Mouse (Mus musculus) G1E (cell line): Measurements from ENCODE around the gene Tppp3.

Experiments
- CTCF ChIP-seq: IDR thresholded peaks from 2 replicates; pipeline ENCODE4 v1.5.1; 2012; ENCODE audit warnings: low read depth, low read length, inconsistent platforms, mixed read lengths
- GATA1 ChIP-seq: IDR thresholded peaks from 2 replicates; pipeline ENCODE4 v1.6.1; 2012; ENCODE audit warnings: borderline replicate concordance, low read length, inconsistent platforms, mixed read lengths
- GATA2 ChIP-seq: IDR thresholded peaks from 2 replicates; pipeline ENCODE4 v1.6.1; 2012; ENCODE audit warnings: low read depth, low read length, inconsistent platforms, borderline replicate concordance
- POLR2AphosphoS5 ChIP-seq: IDR thresholded peaks from 2 replicates; pipeline ENCODE4 v1.6.1; 2012; ENCODE audit warnings: low read depth, low read length, inconsistent platforms; ENCODE audit not compliant: insufficient replicate concordance
- TAL1 ChIP-seq: conservative IDR thresholded peaks from 2 replicates; pipeline ENCODE4 v1.6.1; 2012; ENCODE audit warnings: low read depth, low read length, inconsistent platforms, mixed read lengths

DNA sequence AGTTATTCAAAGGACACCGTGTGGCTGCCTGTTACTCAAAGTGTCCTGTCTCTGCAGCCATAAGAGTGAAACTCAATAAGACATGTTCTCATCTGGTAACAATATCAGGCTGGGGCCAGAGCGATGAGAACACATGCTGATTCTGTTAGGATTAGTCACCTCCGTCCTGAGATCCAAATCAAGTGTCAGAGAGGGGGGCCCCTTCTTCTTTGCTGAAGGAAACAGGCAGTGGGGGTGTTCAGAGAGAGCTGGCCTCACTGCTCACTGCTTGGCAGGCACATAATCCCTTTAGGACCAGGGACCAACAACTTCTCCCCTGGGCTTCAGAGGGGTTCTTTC is 12.7 kb upstream of the Tppp3 start:
- TF ChIP-seq CTCF (no peak), POLR2AphosphoS5 (no peak), TAL1 (no peak), GATA1 (no peak), GATA2 (no peak)
